Mouse (Mus musculus) lung, adult 2 months (tissue): ENCODE results near the gene Celf5. TPM values are rescaled to one million over a fixed set of nuclear protein-coding genes. Genes with fewer than 3 reads are reported as not detected.
A peak's percentile ranks its signal among the peaks of the same experiment; 100 is the strongest.

Experiments used
- DNase-seq: peaks from one replicate; pipeline ENCODE4 v3.0.0; 2022
- H3K4me1 ChIP-seq: fragments of 200-500 bp; 2 replicates; pipeline ENCODE4 v1.6.1; 2011; ENCODE audit warnings: low read length; ENCODE audit not compliant: control insufficient read depth, insufficient read depth
- H3K4me3 ChIP-seq: fragments of 200-500 bp; replicated peaks from 2 replicates; pipeline ENCODE3; 2011; ENCODE audit warnings: low read depth, mild to moderate bottlenecking, control low read depth, low read length; ENCODE audit errors: extremely low read depth
- CTCF ChIP-seq: fragments of 200-500 bp; IDR thresholded peaks from 2 replicates; pipeline ENCODE4 v1.5.1; 2011; ENCODE audit warnings: mild to moderate bottlenecking, low read length, control low read depth; ENCODE audit not compliant: insufficient read depth
- POLR2A ChIP-seq: fragments of 200-500 bp; IDR thresholded peaks from 2 replicates; pipeline ENCODE4 v1.6.1; 2011; ENCODE audit warnings: low read depth, mild to moderate bottlenecking, control low read depth, low read length, borderline replicate concordance; ENCODE audit errors: extremely low read depth
- WGBS: fragments of 180-500 bp; shearing (Covaris S2); methylation state at CpG from one replicate; pipeline ENCODE4 v1.1.7; 2018; 5-methylcytosine and 5-hydroxymethylcytosine counted together
- polyA plus RNA-seq: library from polyadenylated mRNA; depleted of rRNA; stranded (reverse); fragments of >200 nt; gene quantifications from 2 replicates; pipeline ENCODE4 v1.2.3, GENCODE M21; 2012

Celf5 gene
- polyA plus RNA-seq, 1 experiment = 0.92 TPM

- TF ChIP-seq CTCF (no peak), POLR2A (no peak)
- H3K4me3 ChIP-seq = peak overlapping the region; percentile 7
- peaks cover 30% of the 10 kb centered on the region for H3K4me1 ChIP-seq
- DNase-seq = peak; percentile 31
- 28% methylated on average over 10 of the region's 10 CpGs for WGBS
Measured at GRCm38 (mm10) chr10:81425236-81425850, 57.2 kb downstream of the Celf5 start.

GRCm38 (mm10) chr10:81424246-81425051, 58.1 kb downstream of the Celf5 start:
- peaks cover 38% of the 10 kb centered on the region for H3K4me1 ChIP-seq
- no peak for TF ChIP-seq POLR2A
- TF ChIP-seq CTCF = no peak
- 8% methylated on average over 25 of the region's 25 CpGs for WGBS
- H3K4me3 ChIP-seq = peak overlapping the region; percentile 1
- peak; percentile 48 for DNase-seq

GRCm38 (mm10) chr10:81423476-81424245, 58.8 kb downstream of the Celf5 start:
- DNase-seq = no peak
- 67% methylated on average over 4 of the region's 4 CpGs for WGBS

GRCm38 (mm10) chr10:81422661-81423217, 59.8 kb downstream of the Celf5 start:
- 80% methylated on average over 3 of the region's 3 CpGs for WGBS
- no peak for DNase-seq
- no peak for TF ChIP-seq POLR2A
- no peak for TF ChIP-seq CTCF
- Histone ChIP-seq H3K4me3 (no peak overlapping the region), H3K4me1 (peaks cover 49% of the 10 kb centered on the region)

More at GRCm38 (mm10) chr10:81423476-81424245, 58.8 kb downstream of the Celf5 start:
- Histone ChIP-seq H3K4me1 (peaks cover 45% of the 10 kb centered on the region), H3K4me3 (no peak overlapping the region)
- TF ChIP-seq POLR2A (no peak), CTCF (no peak)

GRCm38 (mm10) chr10:81422191-81422590, 60.3 kb downstream of the Celf5 start:
- peaks cover 54% of the 10 kb centered on the region for H3K4me1 ChIP-seq
- TF ChIP-seq CTCF = no peak
- no peak for TF ChIP-seq POLR2A
- no peak overlapping the region for H3K4me3 ChIP-seq
- WGBS = 47% methylated on average over 6 of the region's 6 CpGs
- DNase-seq = peak; percentile 55

- no peak for DNase-seq
- WGBS = 68% methylated on average over 5 of the region's 5 CpGs
- Histone ChIP-seq H3K4me3 (no peak overlapping the region), H3K4me1 (peaks cover 57% of the 10 kb centered on the region)
- TF ChIP-seq POLR2A (no peak), CTCF (no peak)
Measured at GRCm38 (mm10) chr10:81421797-81422100, 60.8 kb downstream of the Celf5 start.

- peak; percentile 12 for DNase-seq
- TF ChIP-seq POLR2A (no peak), CTCF (no peak)
- peaks cover 62% of the 10 kb centered on the region for H3K4me1 ChIP-seq
- no peak overlapping the region for H3K4me3 ChIP-seq
- 73% methylated on average over 4 of the region's 4 CpGs for WGBS
Measured at GRCm38 (mm10) chr10:81421041-81421796, 61.3 kb downstream of the Celf5 start.

- TF ChIP-seq CTCF (no peak), POLR2A (no peak)
- WGBS = 87% methylated on average over 40 of the region's 40 CpGs
- peaks cover 66% of the 10 kb centered on the region for H3K4me1 ChIP-seq
- H3K4me3 ChIP-seq = no peak overlapping the region
- peak; percentile 9 for DNase-seq
Measured at GRCm38 (mm10) chr10:81420191-81420767, 62.2 kb downstream of the Celf5 start.
